In genomic region chr15:56820256-56820976, GRCm38 (mm10) we compare ENCODE assay signal across 27 mouse cellular contexts.
DNase-seq lines count a peak whose midpoint lies in the region; ATAC-seq and TF ChIP-seq lines count a peak whose summit lies in the region.
"Had no signal": no experiment of that assay in that cellular context is flagged by ENCODE, and none has a peak within 500 bp of the region (broad histone marks: within the 10 kb centered on the region; RNA-seq: fewer than 3 reads in every experiment).

No protein-coding gene starts in this region.

- peak overlapping the region; percentile 61 for H3K27ac ChIP-seq in lung, embryonic 16.5 days (ENCODE audit: low read length)
- peak overlapping the region; percentile 34 for H3K27ac ChIP-seq in embryonic fibroblast, embryonic 13.5 days (ENCODE audit: insufficient read depth, low read length)
- H3K27ac ChIP-seq in liver, postnatal 0 days (ENCODE audit: low read depth) = no peak overlapping the region
- H3K27ac ChIP-seq: embryonic facial prominence, embryonic 15.5 days; heart, embryonic 13.5 days; hindbrain, embryonic 14.5 days; liver, embryonic 14.5 days; macrophage; neural tube, embryonic 12.5 days had no signal

- DNase-seq in lung, postnatal 10 days = no peak
- DNase-seq in NIH3T3 (ENCODE audit: low read depth) = peak; percentile 48
- DNase-seq in thymus, postnatal 0 days (ENCODE audit: low spot score) = no peak
- DNase-seq in liver, postnatal 0 days = no peak
- DNase-seq: adrenal gland, postnatal 14 days; B cell, adult 2 months; cerebellum, adult 11-12 months; cerebellum, adult 9-11 months; heart, postnatal 10 days; kidney, adult 11 months; kidney, postnatal 14 days; liver; right cerebral cortex, postnatal 14 days; spleen, adult 18-20 months; thymus, postnatal 25 days had no signal

- no peaks in the 10 kb centered on the region for H3K27me3 ChIP-seq in lung, embryonic 16.5 days (ENCODE audit: control insufficient read depth, insufficient read depth, low read depth, low read length)
- no peaks in the 10 kb centered on the region for H3K27me3 ChIP-seq in myocyte (ENCODE audit: control insufficient read depth, insufficient read depth, insufficient read length)
- no peaks in the 10 kb centered on the region for H3K27me3 ChIP-seq in liver, postnatal 0 days (ENCODE audit: insufficient read depth, low read length)
- H3K27me3 ChIP-seq: CH12.LX; embryonic facial prominence, embryonic 15.5 days; heart, embryonic 13.5 days; neural tube, embryonic 12.5 days had no signal

- H3ac ChIP-seq in myocyte (ENCODE audit: control insufficient read depth, insufficient read length) = no peak overlapping the region

- H3K36me3 ChIP-seq in lung, embryonic 16.5 days (ENCODE audit: control insufficient read depth, insufficient read depth, low read length) = no peaks in the 10 kb centered on the region
- no peaks in the 10 kb centered on the region for H3K36me3 ChIP-seq in myocyte (ENCODE audit: control insufficient read depth, insufficient read depth)
- no peaks in the 10 kb centered on the region for H3K36me3 ChIP-seq in liver, postnatal 0 days (replicated peaks; ENCODE audit: insufficient read depth, low read length)
- H3K36me3 ChIP-seq: embryonic facial prominence, embryonic 15.5 days; heart, embryonic 13.5 days; neural tube, embryonic 12.5 days had no signal

- no peaks in the 10 kb centered on the region for H3K9me3 ChIP-seq in lung, embryonic 16.5 days (ENCODE audit: control insufficient read depth, low read length)
- no peaks in the 10 kb centered on the region for H3K9me3 ChIP-seq in liver, postnatal 0 days (ENCODE audit: low read length)
- H3K9me3 ChIP-seq: embryonic facial prominence, embryonic 15.5 days; heart, embryonic 13.5 days; neural tube, embryonic 12.5 days had no signal

- TF ChIP-seq POLR2A in embryonic fibroblast, embryonic 13.5 days (IDR thresholded peaks at IDR 0.05; ENCODE audit: low read depth, low read length) = no peak
- no peak for TF ChIP-seq POLR2A in myocyte (IDR thresholded peaks at IDR 0.05; ENCODE audit: insufficient read length, low read depth)

- TF ChIP-seq EP300 in liver, postnatal 0 days (IDR thresholded peaks at IDR 0.05; ENCODE audit: low read depth) = no peak

- H3K79me2 ChIP-seq in myocyte (ENCODE audit: control insufficient read depth, insufficient read depth) = no peaks in the 10 kb centered on the region

- no peak overlapping the region for H3K4me2 ChIP-seq in lung, embryonic 16.5 days (ENCODE audit: low read depth, low read length)
- H3K4me2 ChIP-seq in myocyte (ENCODE audit: low read depth) = peak overlapping the region; percentile 44
- no peak overlapping the region for H3K4me2 ChIP-seq in liver, postnatal 0 days (ENCODE audit: low read depth, low read length)
- H3K4me2 ChIP-seq: embryonic facial prominence, embryonic 15.5 days; heart, embryonic 13.5 days; hindbrain, embryonic 14.5 days; neural tube, embryonic 12.5 days had no signal

- peaks cover 6% of the 10 kb centered on the region for H3K4me1 ChIP-seq in lung, embryonic 16.5 days (replicated peaks; ENCODE audit: control insufficient read depth, insufficient read depth, low read length)
- H3K4me1 ChIP-seq in embryonic fibroblast, embryonic 13.5 days (ENCODE audit: control insufficient read depth, insufficient read depth, low read length) = no peaks in the 10 kb centered on the region
- no peaks in the 10 kb centered on the region for H3K4me1 ChIP-seq in liver, postnatal 0 days (ENCODE audit: insufficient read depth)
- H3K4me1 ChIP-seq: embryonic facial prominence, embryonic 15.5 days; neural tube, embryonic 12.5 days had no signal

- no peak overlapping the region for H3K9ac ChIP-seq in lung, embryonic 16.5 days (ENCODE audit: low read length)
- no peak overlapping the region for H3K9ac ChIP-seq in liver, postnatal 0 days (replicated peaks)
- H3K9ac ChIP-seq: embryonic facial prominence, embryonic 15.5 days; heart, embryonic 13.5 days; hindbrain, embryonic 14.5 days; liver, embryonic 14.5 days; neural tube, embryonic 12.5 days had no signal

- no peak for ATAC-seq in lung, embryonic 16.5 days (ENCODE audit: low read depth)
- no peak for ATAC-seq in liver, postnatal 0 days
- ATAC-seq: forebrain, embryonic 16.5 days; lung, postnatal 0 days had no signal

- H3K4me3 ChIP-seq in lung, embryonic 16.5 days (ENCODE audit: low read length) = no peak overlapping the region
- no peak overlapping the region for H3K4me3 ChIP-seq in embryonic fibroblast, embryonic 13.5 days (ENCODE audit: insufficient read depth, low read length)
- H3K4me3 ChIP-seq in myocyte = no peak overlapping the region
- H3K4me3 ChIP-seq in liver, postnatal 0 days (ENCODE audit: low read depth, low read length) = no peak overlapping the region
- H3K4me3 ChIP-seq: embryonic facial prominence, embryonic 15.5 days; heart, embryonic 13.5 days; neural tube, embryonic 12.5 days had no signal

- no peak for TF ChIP-seq CTCF in embryonic fibroblast, embryonic 13.5 days (IDR thresholded peaks at IDR 0.05; ENCODE audit: borderline replicate concordance, insufficient read depth, low read length)
- no peak for TF ChIP-seq CTCF in liver, postnatal 0 days (IDR thresholded peaks at IDR 0.05; ENCODE audit: low read depth)

- WGBS in lung, embryonic 16.5 days = 43% methylated on average over 4 of the region's 4 CpGs
- 66% methylated on average over 4 of the region's 4 CpGs for WGBS in liver, postnatal 0 days (ENCODE audit: insufficient replicate concordance)

TF ChIP-seq in myocyte, 11 proteins besides CTCF, POLR2A, EP300 and RAD21:
- peak; percentile 53 for TF ChIP-seq CEBPB (IDR thresholded peaks at IDR 0.05; ENCODE audit: insufficient read depth, poor library complexity, severe bottlenecking)
- TF ChIP-seq TCF3 (IDR thresholded peaks at IDR 0.05; ENCODE audit: insufficient read length, low read depth) = no peak
- TF ChIP-seq POLR2AphosphoS2 (IDR thresholded peaks at IDR 0.05; ENCODE audit: insufficient read length, low read depth) = no peak
- TF ChIP-seq MYOG (IDR thresholded peaks at IDR 0.05; ENCODE audit: control insufficient read depth in 1 of 3, insufficient read depth in 1 of 3, insufficient read length in 2 of 3, low read depth in 2 of 3) = no peak
- no peak for TF ChIP-seq USF1 (IDR thresholded peaks at IDR 0.05; ENCODE audit: low read depth)
- TF ChIP-seq REST (IDR thresholded peaks at IDR 0.05; ENCODE audit: insufficient read depth, insufficient read length) = no peak
- no peak for TF ChIP-seq MAX (IDR thresholded peaks at IDR 0.05; ENCODE audit: low read depth)
- TF ChIP-seq SRF (IDR thresholded peaks at IDR 0.05; ENCODE audit: control insufficient read depth, insufficient read length, low read depth) = no peak
- TF ChIP-seq MYOD1 (IDR thresholded peaks at IDR 0.05; ENCODE audit: control insufficient read depth in 1 of 3, insufficient read length in 2 of 3, low read depth in 2 of 3) = peak in 1 of 3 experiments; percentile 3
- no peak for TF ChIP-seq E2F4 (IDR thresholded peaks at IDR 0.05; ENCODE audit: insufficient read depth)
- TF ChIP-seq TCF12 (IDR thresholded peaks at IDR 0.05; ENCODE audit: insufficient read depth, poor library complexity, severe bottlenecking) = no peak
